Mouse (Mus musculus) cortical plate, adult 2 months (tissue): Measurements from ENCODE around the gene Tmem184c. TPM values are rescaled to one million over a fixed set of nuclear protein-coding genes. Genes with fewer than 3 reads are reported as not detected.

Experiments
- H3K27ac ChIP-seq: fragments of 200-500 bp; 2 replicates; pipeline ENCODE4 v1.5.1; 2012; ENCODE audit warnings: low read length, control low read depth, inconsistent platforms; ENCODE audit not compliant: insufficient read depth
- H3K4me1 ChIP-seq: fragments of 200-500 bp; 2 replicates; pipeline ENCODE4 v1.6.1; 2011; ENCODE audit warnings: low read length; ENCODE audit not compliant: control insufficient read depth, insufficient read depth
- H3K4me3 ChIP-seq: fragments of 200-500 bp; 2 replicates; pipeline ENCODE4 v1.5.1; 2011; ENCODE audit warnings: mild to moderate bottlenecking, low read length, control low read depth; ENCODE audit not compliant: insufficient read depth
- CTCF ChIP-seq: fragments of 200-500 bp; IDR thresholded peaks from 2 replicates; pipeline ENCODE4 v1.5.1; 2011; ENCODE audit warnings: mild to moderate bottlenecking, control low read depth, low read length; ENCODE audit not compliant: insufficient read depth; ENCODE audit errors: extremely low read depth
- POLR2A ChIP-seq: fragments of 200-500 bp; IDR thresholded peaks from 2 replicates; pipeline ENCODE4 v1.6.1; 2011; ENCODE audit warnings: mild to moderate bottlenecking, low read length, control low read depth; ENCODE audit not compliant: insufficient read depth; ENCODE audit errors: extremely low read depth
- polyA plus RNA-seq: library from polyadenylated mRNA; depleted of rRNA; stranded (reverse); fragments of >200 nt; gene quantifications from 2 replicates; pipeline ENCODE4 v1.2.3, GENCODE M21; 2012; rRNA removed

Gene Tmem184c
- polyA plus RNA-seq: 60.7 and 63.2 TPM in 2 replicates

DNA sequence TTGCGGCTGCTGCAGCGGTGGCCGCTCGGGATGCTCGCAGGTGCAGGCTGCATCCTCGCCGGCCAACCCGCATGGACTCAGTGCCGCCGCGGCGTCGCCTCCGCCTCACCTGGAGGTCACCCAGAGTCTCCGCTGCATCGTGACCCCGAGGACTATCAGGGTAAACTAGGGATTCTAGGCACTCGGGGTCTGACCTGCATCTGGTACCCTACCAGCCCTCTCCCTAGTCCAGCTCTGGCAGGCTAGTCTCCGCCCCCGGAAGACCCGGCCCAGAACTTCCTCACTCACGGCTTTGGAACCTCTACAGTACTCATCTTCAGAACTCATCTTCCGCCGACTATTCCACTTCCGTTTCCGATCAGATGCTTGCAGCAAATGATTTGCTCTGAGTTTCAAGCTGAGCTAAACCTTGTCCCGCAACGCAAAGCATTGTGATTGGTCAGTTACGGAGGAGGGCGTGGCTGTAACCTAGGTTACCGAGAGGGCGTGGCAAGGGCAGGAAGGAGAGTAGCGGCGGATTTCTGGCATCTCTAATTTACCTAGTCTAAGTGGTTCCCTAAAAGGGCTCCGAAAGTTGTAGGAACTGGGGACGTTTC, at the start of gene Tmem184c:
Tmem184c (minus strand) TSS at position 325 of the 596 bp plus-strand sequence.
- Histone ChIP-seq H3K4me3 (peak within 1 kb of the TSS; percentile 66), H3K4me1 (peaks cover 5% of the 10 kb centered on the region), H3K27ac (no peak within 1 kb of the TSS)
- peak; percentile 50; the same call in 1 of the 2 replicates for TF ChIP-seq POLR2A
- no peak for TF ChIP-seq CTCF

GRCm38 (mm10) chr8:77659534-77660080, 49.1 kb upstream of the Tmem184c start:
- Histone ChIP-seq H3K27ac (no peak overlapping the region), H3K4me3 (no peak overlapping the region), H3K4me1 (no peaks in the 10 kb centered on the region)
- no peak for TF ChIP-seq POLR2A
- TF ChIP-seq CTCF: no peak

- Histone ChIP-seq H3K4me1 (no peaks in the 10 kb centered on the region), H3K27ac (no peak overlapping the region), H3K4me3 (no peak overlapping the region)
- no peak for TF ChIP-seq CTCF
- TF ChIP-seq POLR2A: no peak
These were observed 47.9 kb upstream of the Tmem184c start for GRCm38 (mm10) chr8:77658356-77658755.

GRCm38 (mm10) chr8:77650646-77651190, 40.2 kb upstream of the Tmem184c start:
- TF ChIP-seq POLR2A: no peak
- no peak for TF ChIP-seq CTCF
- Histone ChIP-seq H3K27ac (no peak overlapping the region), H3K4me1 (no peaks in the 10 kb centered on the region), H3K4me3 (no peak overlapping the region)

GRCm38 (mm10) chr8:77640093-77640839, 29.8 kb upstream of the Tmem184c start:
- TF ChIP-seq CTCF (no peak), POLR2A (no peak)
- Histone ChIP-seq H3K4me1 (no peaks in the 10 kb centered on the region), H3K27ac (no peak overlapping the region), H3K4me3 (no peak overlapping the region)

DNA sequence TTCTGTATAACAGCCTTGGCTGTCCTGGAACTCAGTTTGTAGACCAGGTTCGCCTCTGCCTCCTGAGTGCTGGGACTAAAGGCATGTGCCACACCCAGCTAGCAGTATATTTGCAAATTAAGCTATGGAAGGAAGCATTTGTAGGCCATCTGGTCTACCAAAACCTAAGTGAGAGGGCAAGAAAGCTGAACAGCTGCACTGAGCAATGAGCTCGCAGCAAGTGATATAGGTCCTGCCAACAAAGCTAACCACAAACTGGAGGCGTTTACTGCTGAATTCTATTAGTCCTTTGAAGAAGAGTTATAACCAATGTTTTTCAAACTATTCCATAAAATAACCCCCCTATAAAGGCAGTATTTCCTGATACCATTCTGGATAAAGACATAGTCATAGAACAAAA, 27.1 kb upstream of the Tmem184c start:
- Histone ChIP-seq H3K27ac (no peak overlapping the region), H3K4me1 (no peaks in the 10 kb centered on the region), H3K4me3 (no peak overlapping the region)
- no peak for TF ChIP-seq CTCF
- no peak for TF ChIP-seq POLR2A

DNA sequence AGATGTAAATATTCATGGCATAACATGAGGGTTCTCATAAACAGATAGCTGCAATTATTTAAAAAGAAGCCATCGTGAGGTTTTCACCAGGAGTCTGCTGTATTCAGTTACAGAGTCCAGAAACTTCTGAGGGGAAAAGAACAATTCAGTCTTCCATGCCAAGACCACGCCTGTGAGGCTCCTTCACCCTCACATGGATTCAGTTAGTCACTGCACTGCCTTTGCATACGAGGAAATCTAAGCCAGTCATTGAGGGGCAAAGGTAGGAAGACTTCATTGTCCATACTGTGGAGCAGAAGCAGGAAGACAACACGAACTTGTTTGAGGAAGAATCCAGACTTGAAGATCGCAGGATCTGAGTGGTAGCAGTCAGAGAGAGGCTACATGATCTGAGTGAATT, 23.5 kb upstream of the Tmem184c start:
- Histone ChIP-seq H3K27ac (no peak overlapping the region), H3K4me1 (no peaks in the 10 kb centered on the region), H3K4me3 (no peak overlapping the region)
- TF ChIP-seq POLR2A: no peak

DNA sequence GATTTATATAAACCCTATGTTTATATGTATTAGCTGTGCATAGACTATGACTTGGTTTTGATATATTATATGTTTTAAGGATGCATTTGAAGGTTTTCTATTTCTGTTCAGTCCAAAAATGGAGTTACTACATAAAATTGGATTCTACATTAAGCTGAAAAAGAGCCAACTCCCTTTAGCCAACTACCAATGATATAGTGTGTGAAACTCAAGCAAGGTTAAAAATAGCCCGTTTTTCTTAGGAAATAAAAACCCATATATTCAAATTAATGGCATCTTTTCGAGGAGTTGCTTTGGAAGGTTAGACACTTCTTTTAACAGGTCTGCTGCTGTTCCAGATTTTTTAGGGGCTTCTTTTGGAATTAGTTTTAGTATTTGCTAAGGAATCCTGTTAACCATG, 22.7 kb upstream of the Tmem184c start:
- no peak for TF ChIP-seq CTCF
- TF ChIP-seq POLR2A: no peak
- Histone ChIP-seq H3K4me1 (no peaks in the 10 kb centered on the region), H3K4me3 (no peak overlapping the region), H3K27ac (no peak overlapping the region)

GRCm38 (mm10) chr8:77630691-77631090, 20.2 kb upstream of the Tmem184c start:
- H3K27ac ChIP-seq: no peak overlapping the region
- H3K4me1 ChIP-seq: no peaks in the 10 kb centered on the region
- TF ChIP-seq POLR2A: no peak
- no peak for TF ChIP-seq CTCF
- no peak overlapping the region for H3K4me3 ChIP-seq
